Mouse (Mus musculus): ENCODE results near the gene Cdk13.

Gene Cdk13

GRCm38 (mm10) chr13:17762405-17762804 is 42.5 kb downstream of the Cdk13 start:
- no peak for DNase-seq (ENCODE audit: low spot score)

GRCm38 (mm10) chr13:17754997-17755396 is 49.9 kb downstream of the Cdk13 start:
- DNase-seq (ENCODE audit: low spot score) = no peak

DNA sequence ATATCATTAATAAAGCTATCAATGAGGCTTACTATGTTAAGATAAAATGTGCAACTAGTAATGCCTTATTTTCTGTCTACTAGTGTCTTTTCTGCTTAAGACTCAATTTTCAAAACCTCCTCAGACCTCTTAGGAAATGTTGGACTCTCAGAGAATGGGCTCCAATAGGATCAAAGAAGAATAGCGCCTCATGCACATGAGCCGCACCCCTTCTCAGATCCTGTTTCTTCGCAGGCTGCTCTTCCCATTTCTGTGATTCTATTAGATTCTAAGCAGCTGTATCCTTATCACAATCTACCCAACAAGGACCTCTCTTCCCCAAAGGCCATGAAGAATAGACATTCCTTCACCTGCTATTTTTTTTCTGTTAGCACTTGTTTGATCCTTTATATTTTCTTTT is 76.1 kb downstream of the Cdk13 start:
- no peak for DNase-seq (ENCODE audit: low spot score)

GRCm38 (mm10) chr13:17727922-17728321 is 77.0 kb downstream of the Cdk13 start:
- DNase-seq (ENCODE audit: low spot score) = no peak

DNA sequence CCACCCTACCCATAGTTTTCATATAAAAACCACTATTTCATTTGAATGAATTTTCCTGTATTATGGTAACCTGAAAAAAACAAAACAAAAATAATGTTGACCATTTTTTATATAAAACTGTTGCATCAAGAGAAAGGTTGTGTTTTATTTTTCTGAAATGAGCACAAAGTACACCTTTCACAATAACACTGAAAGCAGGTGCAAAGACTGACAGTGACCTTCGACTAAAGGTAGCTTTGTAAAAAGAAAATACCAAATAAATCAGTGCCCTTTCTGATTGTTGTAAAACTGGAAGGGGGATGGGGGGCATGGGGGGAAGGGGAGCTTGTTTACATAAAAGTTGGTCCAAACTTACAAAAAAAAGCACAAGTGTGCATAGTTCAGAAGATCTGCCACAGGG is 87.5 kb downstream of the Cdk13 start:
- DNase-seq (ENCODE audit: low spot score) = no peak

GRCm38 (mm10) chr13:17708784-17709311 is 96.0 kb downstream of the Cdk13 start:
- no peak for DNase-seq (ENCODE audit: low spot score)

- DNase-seq (ENCODE audit: low spot score) = no peak
Observed at GRCm38 (mm10) chr13:17705188-17705826, 99.6 kb downstream of the Cdk13 start.

DNA sequence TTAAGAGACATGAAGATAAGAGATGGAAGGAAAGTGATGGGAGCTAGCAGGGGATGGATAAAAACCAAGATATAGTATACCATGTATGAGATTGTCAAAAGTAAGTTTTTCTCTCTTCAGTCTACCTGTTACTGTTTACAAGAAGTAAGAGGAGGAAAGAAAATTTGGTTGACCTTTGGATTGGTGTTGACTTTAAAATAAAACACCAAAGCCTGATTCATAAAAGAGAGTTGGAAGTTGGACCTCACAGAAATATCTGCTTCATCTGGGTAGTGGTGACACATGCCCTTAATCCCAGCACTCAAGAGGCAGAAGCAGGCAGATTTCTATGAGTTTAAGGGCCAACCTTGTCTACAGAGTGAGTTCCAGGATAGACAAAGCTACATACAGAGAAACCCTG is 102.6 kb downstream of the Cdk13 start:
- no peak for DNase-seq (ENCODE audit: low spot score)

DNA sequence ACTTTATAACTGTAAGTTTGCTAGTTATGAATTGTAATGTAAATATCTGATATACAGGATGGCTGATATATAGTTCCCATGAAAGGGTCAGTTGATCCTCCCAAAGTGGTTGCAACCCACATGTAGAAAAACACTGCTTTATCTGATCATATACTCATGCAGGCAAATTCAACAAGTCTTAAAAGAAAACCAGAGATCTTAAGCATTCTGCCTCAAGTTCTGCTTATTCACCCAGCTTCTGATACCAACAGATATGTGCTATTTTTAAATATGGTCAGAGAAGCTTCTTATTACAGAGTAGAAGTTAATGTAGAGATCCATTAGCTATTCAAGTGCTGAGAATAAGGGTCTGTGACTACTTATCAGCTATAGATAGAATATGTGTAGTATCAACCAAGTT is 103.6 kb downstream of the Cdk13 start:
- DNase-seq (ENCODE audit: low spot score) = no peak

DNA sequence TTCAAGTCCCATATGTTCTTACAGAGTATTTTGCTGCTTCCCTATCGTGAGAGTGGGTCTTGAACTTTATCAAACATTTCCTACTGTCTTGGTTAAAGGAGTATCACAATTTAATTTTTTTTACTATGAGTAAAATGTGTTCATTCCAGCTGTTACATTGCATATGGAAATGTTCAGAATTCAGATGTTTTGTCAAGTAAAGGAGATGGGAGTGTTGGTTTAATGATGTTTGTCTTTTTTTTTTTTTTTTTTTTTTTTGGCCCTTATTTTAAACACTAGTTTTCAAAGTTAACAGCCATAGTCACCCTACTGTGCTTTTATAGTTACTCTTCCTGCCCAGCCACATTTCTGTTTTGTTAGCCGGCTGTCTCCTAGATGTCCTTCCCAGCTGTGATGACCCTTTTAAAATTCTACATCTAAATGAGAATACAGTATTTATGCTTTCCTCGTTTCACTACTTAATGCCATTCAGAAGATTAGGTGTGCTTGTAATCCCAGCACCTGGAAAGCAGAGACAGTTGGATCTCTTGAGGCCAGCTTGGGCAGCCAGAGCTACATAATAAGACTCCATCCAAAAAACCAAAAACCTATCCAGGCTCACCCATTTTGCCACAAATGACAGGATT is 104.7 kb downstream of the Cdk13 start:
- no peak for DNase-seq (ENCODE audit: low spot score)

DNA sequence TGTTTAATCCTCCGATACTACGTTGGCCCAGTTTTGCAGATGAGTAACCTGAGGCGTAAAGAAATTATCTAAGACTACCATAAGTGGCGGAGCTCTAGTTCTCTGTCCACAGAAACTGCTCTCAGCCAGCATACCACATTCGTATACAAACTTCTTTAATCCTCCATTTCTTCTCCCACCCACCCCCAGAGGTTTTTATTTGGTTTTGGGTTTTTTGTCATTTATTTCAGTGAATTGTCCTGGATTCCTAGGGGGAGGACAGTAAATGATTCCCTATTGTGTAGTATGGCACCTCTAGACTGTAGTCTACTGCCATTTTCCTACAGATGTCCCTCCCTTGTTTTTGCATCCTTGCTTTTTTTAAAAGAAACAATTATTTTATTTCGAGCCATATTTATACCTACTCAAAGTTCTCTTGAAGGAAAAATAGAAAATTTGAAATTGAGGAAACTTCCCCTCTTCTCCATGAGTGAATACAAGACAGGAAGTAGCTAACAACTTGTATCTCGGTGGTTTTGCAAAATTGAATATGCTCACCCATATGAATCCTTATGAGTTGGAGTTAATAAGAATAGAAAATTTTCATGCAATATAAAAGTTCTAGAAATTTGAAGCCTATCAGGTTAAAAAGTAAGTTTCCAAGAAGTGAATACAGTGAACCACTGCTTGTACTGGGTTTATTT is 108.9 kb downstream of the Cdk13 start:
- DNase-seq (ENCODE audit: low spot score) = no peak

DNA sequence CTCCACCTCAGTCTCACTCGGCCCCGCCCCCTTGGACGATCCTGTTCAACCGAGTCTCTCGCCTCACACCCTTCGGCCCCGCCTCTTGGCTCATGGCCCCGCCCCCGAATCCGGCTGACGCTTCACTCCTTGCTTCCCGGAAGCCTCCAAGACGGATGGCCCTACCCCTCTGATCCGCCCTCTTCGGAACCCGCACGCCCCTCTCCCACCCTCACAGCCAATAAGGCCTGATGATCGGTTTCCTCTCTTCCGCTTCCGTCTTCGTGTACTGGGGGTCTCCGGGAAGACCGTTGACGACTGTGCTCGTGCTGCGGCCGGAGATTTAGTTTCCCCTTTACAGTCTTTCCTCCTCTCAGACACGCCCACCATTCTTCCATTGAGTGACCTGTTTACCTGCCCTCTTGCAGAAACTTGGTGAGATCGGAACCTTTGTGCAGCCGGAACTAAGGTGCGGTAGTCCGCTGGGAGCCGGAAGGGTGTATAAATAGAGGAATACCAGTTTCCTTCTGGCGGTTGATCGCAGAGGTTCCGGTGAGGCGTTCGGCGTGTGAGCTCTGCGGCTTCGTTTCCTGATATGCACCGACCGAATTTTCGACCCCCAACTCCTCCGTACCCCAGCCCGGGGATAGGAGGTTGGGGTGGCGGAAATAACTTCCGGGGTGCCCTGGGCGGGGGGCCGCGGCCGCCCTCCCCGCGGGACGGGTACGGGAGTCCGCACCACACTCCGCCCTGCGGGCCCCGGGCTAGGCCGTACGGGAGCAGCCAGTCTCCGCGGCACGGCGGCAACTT is 109.8 kb downstream of the Cdk13 start, which contains the start of the genes Mplkip and Sugct:
TSS of gene Mplkip (plus strand) at position 282 of the 789 bp plus-strand sequence.
TSS of gene Sugct (minus strand) at position 643 of the 789 bp plus-strand sequence.
- peak; percentile 99 for DNase-seq (ENCODE audit: low spot score)

DNA sequence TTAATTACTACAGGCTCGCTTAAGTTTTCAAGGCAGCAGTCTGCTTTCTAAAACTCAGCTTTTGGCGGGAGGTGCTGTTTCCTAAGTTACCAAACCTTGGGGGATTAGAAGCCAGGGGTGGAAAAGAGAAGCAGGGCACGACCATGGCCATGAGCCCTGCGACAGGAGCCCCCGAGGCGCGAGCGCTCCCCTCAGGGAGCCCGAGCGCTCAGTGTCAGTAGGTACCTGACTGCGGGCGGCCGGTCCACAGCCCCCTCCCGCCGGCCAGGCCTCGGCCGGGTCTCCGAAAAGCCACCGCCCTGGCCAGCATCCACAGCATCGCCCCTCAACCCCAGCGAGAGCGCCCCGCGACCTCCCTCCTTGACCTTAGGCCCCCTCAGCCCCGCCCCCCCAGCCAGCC is 110.5 kb downstream of the Cdk13 start:
- peak; percentile 41 for DNase-seq (ENCODE audit: low spot score)

- DNase-seq (ENCODE audit: low spot score) = no peak
Observed at GRCm38 (mm10) chr13:17693816-17694215, 111.1 kb downstream of the Cdk13 start.

DNA sequence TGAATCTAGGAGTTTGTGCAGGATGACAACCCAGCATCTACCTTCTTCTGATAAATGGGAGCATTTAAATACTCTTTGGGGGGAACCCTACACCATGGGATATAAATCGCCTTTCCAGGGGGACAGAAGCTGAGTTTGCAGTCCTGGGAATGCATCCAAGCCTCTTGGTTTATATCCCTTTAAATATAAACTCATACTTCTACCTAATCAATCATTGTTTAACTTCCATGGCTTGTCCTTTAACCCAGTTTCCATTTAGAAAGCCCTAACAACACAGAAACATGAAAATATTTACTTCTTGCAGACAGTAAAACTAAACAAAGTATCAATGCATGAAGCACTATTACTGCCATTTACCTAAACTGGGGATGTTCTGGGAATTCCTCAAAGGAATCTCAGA is 113.5 kb downstream of the Cdk13 start:
- no peak for DNase-seq (ENCODE audit: low spot score)

DNA sequence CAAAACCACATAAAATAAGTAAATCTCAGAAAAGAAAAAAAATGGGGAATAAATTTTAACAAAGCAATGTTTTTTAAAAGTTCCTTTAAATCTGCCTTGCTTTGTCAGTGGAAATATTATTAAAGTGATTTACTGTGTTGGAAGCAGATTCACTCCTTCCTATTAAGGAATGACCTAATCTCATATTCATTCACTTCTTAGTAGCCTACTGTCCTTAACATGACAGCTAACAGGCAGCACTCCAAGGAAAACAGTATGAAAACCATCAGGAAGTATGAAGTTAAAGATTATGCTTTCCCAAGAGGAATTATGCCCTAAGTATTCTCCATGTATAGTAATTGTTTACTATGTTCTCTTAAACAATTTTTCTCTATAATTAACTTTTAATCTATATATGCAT is 114.2 kb downstream of the Cdk13 start:
- no peak for DNase-seq (ENCODE audit: low spot score)

DNA sequence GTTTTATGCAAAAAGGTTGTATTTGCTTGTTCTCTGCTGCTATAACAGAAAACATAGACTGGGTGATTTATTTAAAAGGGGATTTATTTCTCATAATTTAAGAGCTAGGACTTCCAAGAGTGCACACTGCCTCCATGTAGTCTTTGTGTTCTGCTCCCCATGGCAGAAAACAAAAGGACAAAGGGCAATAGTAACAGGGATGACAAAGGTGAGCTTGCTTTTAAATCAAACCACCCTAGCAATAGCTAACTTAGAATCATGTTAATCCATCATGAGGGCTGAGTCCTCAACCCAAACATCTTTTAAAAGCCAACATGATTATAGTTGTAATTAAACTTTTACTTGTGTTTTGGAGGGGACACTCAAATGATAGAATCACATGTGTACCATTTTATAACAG is 115.4 kb downstream of the Cdk13 start:
- no peak for DNase-seq (ENCODE audit: low spot score)

GRCm38 (mm10) chr13:17671122-17671521 is 133.8 kb downstream of the Cdk13 start:
- DNase-seq (ENCODE audit: low spot score) = no peak

DNA sequence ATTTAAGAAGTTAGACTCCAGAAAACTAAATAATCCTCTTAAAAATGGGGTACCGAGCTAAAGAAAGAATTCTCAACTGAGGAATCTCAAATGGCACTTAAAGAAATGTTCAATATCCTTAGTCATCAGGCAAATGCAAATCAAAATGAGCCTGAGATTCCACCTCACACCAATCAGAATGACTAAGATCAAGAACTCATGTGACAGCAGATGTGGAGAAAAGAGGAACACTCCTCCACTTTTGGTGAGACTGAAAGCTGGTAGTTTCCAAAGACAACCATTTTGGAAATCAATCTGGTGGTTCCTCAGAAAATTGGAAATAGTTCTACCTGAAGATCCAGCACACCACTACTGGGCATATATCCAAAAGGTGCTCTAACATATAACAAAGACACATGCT is 137.5 kb downstream of the Cdk13 start:
- no peak for DNase-seq (ENCODE audit: low spot score)
